Mouse (Mus musculus) forebrain, embryonic 12.5 days (tissue): ENCODE measurements around the gene Gm42906. TPM values are rescaled to one million over a fixed set of nuclear protein-coding genes. Genes with fewer than 3 reads are reported as not detected.

Source experiments
- ATAC-seq: fragments of 200-750 bp; cut with Nextera tagmentation; 2 replicates; pipeline ENCODE4 v1.8.0; 2017; ENCODE audit warnings: moderate TSS enrichment; ENCODE audit not compliant: low FRiP score
- H3K27ac ChIP-seq: fragments of 300-500 bp; sonication (generic); 2 replicates; pipeline ENCODE4 v1.5.1; 2016; ENCODE audit warnings: mild to moderate bottlenecking
- H3K27me3 ChIP-seq: fragments of 300-500 bp; sonication (generic); 2 replicates; pipeline ENCODE4 v1.6.1; 2016; ENCODE audit warnings: mild to moderate bottlenecking
- H3K36me3 ChIP-seq: fragments of 300-500 bp; sonication (generic); replicated peaks from 2 replicates; pipeline ENCODE4 v1.6.1; 2016; ENCODE audit warnings: mild to moderate bottlenecking
- H3K4me1 ChIP-seq: fragments of 300-500 bp; sonication (generic); 2 replicates; pipeline ENCODE4 v1.6.1; 2016
- H3K4me2 ChIP-seq: fragments of 300-500 bp; sonication (generic); 2 replicates; pipeline ENCODE4 v1.6.1; 2016; ENCODE audit warnings: mild to moderate bottlenecking, moderate library complexity
- H3K4me3 ChIP-seq: fragments of 300-500 bp; sonication (generic); replicated peaks from 2 replicates; pipeline ENCODE4 v1.5.1; 2016; ENCODE audit warnings: mild to moderate bottlenecking
- H3K9ac ChIP-seq: fragments of 300-500 bp; sonication (generic); 2 replicates; pipeline ENCODE4 v1.6.1; 2016; ENCODE audit warnings: mild to moderate bottlenecking
- H3K9me3 ChIP-seq: fragments of 300-500 bp; sonication (generic); 2 replicates; pipeline ENCODE4 v1.6.1; 2016
- WGBS: fragments of 180-500 bp; shearing (Covaris S2); methylation state at CpG from one replicate; pipeline ENCODE4 v1.1.7; 2016; 5-methylcytosine and 5-hydroxymethylcytosine counted together
- polyA plus RNA-seq: library from polyadenylated mRNA; unstranded; fragments of >200 nt; fragmentation: Nextera tagmentation; extraction: Ambion mirVana; gene quantifications from 2 replicates; pipeline ENCODE4 v1.2.1, GENCODE M21; 2016

Gene Gm42906
- polyA plus RNA-seq, 1 experiment from 2014 or later, result not detected

DNA sequence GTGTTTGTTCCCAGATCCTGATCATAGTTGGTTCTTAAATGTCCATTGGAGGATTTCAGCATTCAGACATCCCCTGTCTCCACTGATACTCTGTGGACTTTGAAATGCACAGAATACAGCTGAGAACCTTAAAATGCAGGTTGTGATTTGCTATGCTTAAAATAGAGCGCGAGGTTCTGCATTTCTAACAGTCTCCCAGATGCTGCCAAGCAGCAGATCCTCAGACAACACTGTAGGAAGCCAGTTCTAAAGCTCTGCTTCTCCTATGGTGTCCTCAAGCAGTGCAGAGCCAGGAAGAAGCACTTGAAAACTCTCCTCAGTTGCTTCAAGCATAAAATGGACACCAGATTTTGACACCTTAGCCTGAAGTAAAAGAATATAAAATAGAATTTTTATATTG lies 48.1 kb downstream of the Gm42906 start:
- H3K9me3 ChIP-seq, result no peaks in the 10 kb centered on the region
- WGBS, result 89% methylated on average over 2 of the region's 2 CpGs
- no peak overlapping the region for H3K9ac ChIP-seq
- H3K4me1 ChIP-seq, result no peaks in the 10 kb centered on the region
- no peak overlapping the region for H3K4me2 ChIP-seq
- no peaks in the 10 kb centered on the region for H3K36me3 ChIP-seq
- H3K4me3 ChIP-seq, result no peak overlapping the region
- no peaks in the 10 kb centered on the region for H3K27me3 ChIP-seq
- ATAC-seq, result no peak
- no peak overlapping the region for H3K27ac ChIP-seq

- H3K27ac ChIP-seq, result no peak overlapping the region
- no peak overlapping the region for H3K4me2 ChIP-seq
- H3K4me1 ChIP-seq, result no peaks in the 10 kb centered on the region
- H3K4me3 ChIP-seq, result no peak overlapping the region
- no peaks in the 10 kb centered on the region for H3K27me3 ChIP-seq
- WGBS, result 88% methylated on average over 2 of the region's 2 CpGs
- no peak for ATAC-seq
- no peaks in the 10 kb centered on the region for H3K36me3 ChIP-seq
- no peak overlapping the region for H3K9ac ChIP-seq
- no peaks in the 10 kb centered on the region for H3K9me3 ChIP-seq
Measured at GRCm38 (mm10) chr5:151379210-151379609, 48.8 kb downstream of the Gm42906 start.

- Histone ChIP-seq H3K27me3 (no peaks in the 10 kb centered on the region), H3K4me1 (no peaks in the 10 kb centered on the region), H3K4me3 (no peak overlapping the region), H3K27ac (no peak overlapping the region), H3K9me3 (no peaks in the 10 kb centered on the region), H3K4me2 (no peak overlapping the region), H3K9ac (no peak overlapping the region), H3K36me3 (no peaks in the 10 kb centered on the region)
- no peak for ATAC-seq
- WGBS, result 85% methylated on average over 4 of the region's 4 CpGs
Measured at GRCm38 (mm10) chr5:151376931-151377330, 51.0 kb downstream of the Gm42906 start.

- H3K4me3 ChIP-seq, result no peak overlapping the region
- H3K9me3 ChIP-seq, result no peaks in the 10 kb centered on the region
- no peak overlapping the region for H3K9ac ChIP-seq
- no peaks in the 10 kb centered on the region for H3K4me1 ChIP-seq
- H3K36me3 ChIP-seq, result no peaks in the 10 kb centered on the region
- no peak overlapping the region for H3K27ac ChIP-seq
- no peak for ATAC-seq
- no peaks in the 10 kb centered on the region for H3K27me3 ChIP-seq
- H3K4me2 ChIP-seq, result no peak overlapping the region
- WGBS, result 77% methylated on average over 2 of the region's 2 CpGs
Measured at GRCm38 (mm10) chr5:151374825-151375224, 53.1 kb downstream of the Gm42906 start.

DNA sequence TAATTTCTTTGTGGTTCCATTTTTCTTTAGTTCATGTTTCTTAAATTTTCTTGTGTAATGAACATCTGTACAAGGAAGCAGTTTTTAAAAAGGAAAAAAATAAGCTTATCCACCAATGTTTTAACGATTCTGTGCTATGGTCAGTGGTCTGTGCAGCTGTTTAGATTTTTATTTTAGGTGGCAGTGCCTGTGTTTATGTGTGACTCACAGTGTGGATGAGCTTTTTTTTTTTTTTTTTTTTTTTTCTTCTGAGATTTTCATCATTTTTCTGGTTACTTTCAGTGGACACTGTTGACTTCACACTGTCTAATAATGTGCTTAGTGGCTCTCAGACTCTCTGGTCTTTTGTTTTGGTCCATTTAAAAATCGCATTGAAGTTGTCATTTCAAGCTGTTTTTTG lies 56.8 kb downstream of the Gm42906 start:
- WGBS, result 90% methylated on average over 2 of the region's 2 CpGs
- H3K27ac ChIP-seq, result no peak overlapping the region
- no peak for ATAC-seq

GRCm38 (mm10) chr5:151369306-151369721 lies 58.6 kb downstream of the Gm42906 start:
- 63% methylated on average over 5 of the region's 5 CpGs for whole genome bisulfite sequencing
- peaks cover 11% of the 10 kb centered on the region for H3K4me1 ChIP-seq
- H3K27me3 ChIP-seq, result no peaks in the 10 kb centered on the region
- H3K4me2 ChIP-seq, result peak overlapping the region; percentile 65
- no peak for ATAC-seq
- H3K4me3 ChIP-seq, result peak overlapping the region; percentile 48
- peak overlapping the region; percentile 96 for H3K27ac ChIP-seq
- no peaks in the 10 kb centered on the region for H3K36me3 ChIP-seq
- H3K9me3 ChIP-seq, result no peaks in the 10 kb centered on the region
- peak overlapping the region; percentile 70 for H3K9ac ChIP-seq

More for the DNA sequence above, 56.8 kb downstream of the Gm42906 start:
- Histone ChIP-seq H3K4me3 (no peak overlapping the region), H3K4me1 (peaks cover 11% of the 10 kb centered on the region), H3K27me3 (no peaks in the 10 kb centered on the region), H3K4me2 (no peak overlapping the region), H3K9ac (no peak overlapping the region), H3K36me3 (no peaks in the 10 kb centered on the region), H3K9me3 (no peaks in the 10 kb centered on the region)

GRCm38 (mm10) chr5:151368395-151369190 lies 59.4 kb downstream of the Gm42906 start:
- peak; percentile 99 for ATAC-seq
- H3K36me3 ChIP-seq, result no peaks in the 10 kb centered on the region
- peak overlapping the region; percentile 48 for H3K4me3 ChIP-seq
- H3K4me1 ChIP-seq, result peaks cover 11% of the 10 kb centered on the region
- H3K9me3 ChIP-seq, result no peaks in the 10 kb centered on the region
- peak overlapping the region; percentile 65 for H3K4me2 ChIP-seq
- no peaks in the 10 kb centered on the region for H3K27me3 ChIP-seq
- H3K9ac ChIP-seq, result peak overlapping the region; percentile 70
- WGBS, result under 1% methylated on average over 73 of the region's 75 CpGs
- H3K27ac ChIP-seq, result peak overlapping the region; percentile 96

GRCm38 (mm10) chr5:151367881-151368394 lies 60.0 kb downstream of the Gm42906 start:
- Histone ChIP-seq H3K9ac (peak overlapping the region; percentile 66), H3K4me2 (peak overlapping the region; percentile 58), H3K27ac (peak overlapping the region; percentile 96), H3K4me3 (peak overlapping the region; percentile 48), H3K9me3 (no peaks in the 10 kb centered on the region), H3K4me1 (peaks cover 11% of the 10 kb centered on the region), H3K27me3 (no peaks in the 10 kb centered on the region), H3K36me3 (no peaks in the 10 kb centered on the region)
- WGBS, result 9% methylated on average over 16 of the region's 16 CpGs
- peak; percentile 54 for ATAC-seq

- no peak overlapping the region for H3K9ac ChIP-seq
Measured at GRCm38 (mm10) chr5:151367317-151367716, 60.6 kb downstream of the Gm42906 start.

GRCm38 (mm10) chr5:151363343-151364000 lies 64.5 kb downstream of the Gm42906 start:
- Histone ChIP-seq H3K9ac (no peak overlapping the region), H3K4me3 (no peak overlapping the region), H3K4me1 (peaks cover 5% of the 10 kb centered on the region), H3K36me3 (no peaks in the 10 kb centered on the region), H3K27me3 (no peaks in the 10 kb centered on the region), H3K27ac (no peak overlapping the region), H3K9me3 (no peaks in the 10 kb centered on the region), H3K4me2 (no peak overlapping the region)
- ATAC-seq, result no peak
- 75% methylated on average over 3 of the region's 3 CpGs for WGBS

More at GRCm38 (mm10) chr5:151367317-151367716, 60.6 kb downstream of the Gm42906 start:
- WGBS, result 76% methylated on average over 1 of the region's 1 CpGs
- H3K4me1 ChIP-seq, result peaks cover 11% of the 10 kb centered on the region
- no peaks in the 10 kb centered on the region for H3K36me3 ChIP-seq
- H3K27ac ChIP-seq, result no peak overlapping the region
- peak overlapping the region; percentile 58 for H3K4me2 ChIP-seq
- H3K27me3 ChIP-seq, result no peaks in the 10 kb centered on the region
- H3K9me3 ChIP-seq, result no peaks in the 10 kb centered on the region
- ATAC-seq, result no peak
- H3K4me3 ChIP-seq, result peak overlapping the region; percentile 48

DNA sequence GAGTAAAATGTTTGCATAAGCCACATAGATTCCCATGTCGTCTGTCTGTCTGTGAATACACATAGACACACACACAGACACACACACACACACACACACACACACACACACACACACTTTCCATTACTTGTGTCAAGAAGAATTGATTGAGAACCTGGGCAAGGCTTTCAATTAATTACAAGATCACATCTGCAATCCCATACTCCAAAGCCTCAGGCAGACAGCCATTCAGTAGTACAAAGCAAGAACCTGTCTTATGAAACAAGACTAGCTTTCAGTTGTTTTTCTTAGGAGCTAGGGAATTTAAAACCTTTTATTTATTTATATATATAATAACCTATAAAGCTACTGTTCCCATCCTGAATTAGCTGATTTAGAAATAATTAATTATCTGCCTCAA lies 78.3 kb downstream of the Gm42906 start:
- Histone ChIP-seq H3K4me1 (no peaks in the 10 kb centered on the region), H3K4me2 (no peak overlapping the region), H3K9ac (no peak overlapping the region), H3K36me3 (no peaks in the 10 kb centered on the region), H3K27ac (no peak overlapping the region), H3K9me3 (no peaks in the 10 kb centered on the region), H3K4me3 (no peak overlapping the region), H3K27me3 (no peaks in the 10 kb centered on the region)
- no peak for ATAC-seq
- 75% methylated on average over 1 of the region's 1 CpGs for WGBS

DNA sequence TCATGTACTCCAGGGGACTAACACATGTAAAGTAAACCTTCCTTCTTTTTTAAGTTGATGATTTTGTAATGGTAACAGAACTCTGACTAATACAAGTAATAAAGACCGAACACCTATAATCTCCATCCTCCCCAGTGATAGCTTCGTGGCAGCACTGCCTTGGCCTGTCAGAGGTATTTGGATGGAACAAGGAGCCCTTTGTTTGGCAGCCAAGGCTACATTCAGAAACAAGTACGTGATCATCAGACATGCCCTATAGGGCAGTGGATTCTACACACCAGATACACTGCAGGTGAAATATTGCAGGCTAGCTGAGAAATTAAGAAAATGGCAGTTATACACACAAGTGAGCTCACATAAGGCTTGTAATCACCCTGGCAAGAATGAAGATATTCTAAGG lies 79.5 kb downstream of the Gm42906 start:
- no peak overlapping the region for H3K9ac ChIP-seq
- H3K4me1 ChIP-seq, result no peaks in the 10 kb centered on the region
- no peak for ATAC-seq
- H3K36me3 ChIP-seq, result no peaks in the 10 kb centered on the region
- H3K9me3 ChIP-seq, result no peaks in the 10 kb centered on the region
- WGBS, result 75% methylated on average over 3 of the region's 3 CpGs
- no peaks in the 10 kb centered on the region for H3K27me3 ChIP-seq
- no peak overlapping the region for H3K27ac ChIP-seq
- H3K4me3 ChIP-seq, result no peak overlapping the region
- no peak overlapping the region for H3K4me2 ChIP-seq
